Comparison of ENCODE assay signal across 9 mouse cellular contexts in the genomic region with DNA sequence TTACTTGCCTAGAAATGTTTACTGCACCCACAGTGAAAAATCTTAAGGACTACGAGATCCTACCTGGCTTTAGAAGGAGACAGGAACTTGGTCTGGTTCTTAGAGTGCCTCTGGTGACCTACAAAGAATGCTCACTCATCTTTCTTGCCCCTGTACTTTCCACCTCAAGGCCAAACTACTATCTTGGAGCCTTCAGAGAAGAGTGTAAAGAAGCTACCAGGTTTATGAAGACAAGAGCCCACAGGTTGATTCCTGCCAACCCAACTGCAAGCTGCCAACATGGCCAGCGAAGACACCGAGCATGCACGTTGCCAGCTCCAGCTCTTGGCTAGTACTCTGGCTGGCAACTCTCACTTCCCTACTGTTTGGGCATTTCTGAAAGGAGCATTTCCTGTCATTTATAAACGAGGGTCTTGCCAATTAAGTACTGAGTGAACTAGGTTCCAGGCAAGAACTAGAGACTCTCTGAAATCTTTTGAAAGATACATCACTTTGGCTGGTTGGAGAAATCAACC. TPM values are rescaled to one million over a fixed set of nuclear protein-coding genes. Genes with fewer than 3 reads are reported as not detected.
DNase-seq lines count a peak whose midpoint lies in the region; ATAC-seq and TF ChIP-seq lines count a peak whose summit lies in the region.
"Had no signal": no experiment of that assay in that cellular context is flagged by ENCODE, and none has a peak within 500 bp of the region (broad histone marks: within the 10 kb centered on the region; RNA-seq: fewer than 3 reads in every experiment).

No protein-coding gene starts in this region.

- no peaks in the 10 kb centered on the region for H3K79me2 ChIP-seq in liver, adult 2 months (ENCODE audit: control insufficient read depth, insufficient read depth, low read length)

- no peaks in the 10 kb centered on the region for H3K36me3 ChIP-seq in liver, adult 2 months (ENCODE audit: control insufficient read depth, insufficient read depth, low read length)

- TF ChIP-seq CTCF in liver, adult 2 months (IDR thresholded peaks at IDR 0.05; ENCODE audit: low read depth, low read length): no peak

- WGBS in liver, adult 2 months: 16% methylated on average over 5 of the region's 5 CpGs

- no peak overlapping the region for H3K27ac ChIP-seq in liver, adult 2 months (replicated peaks; ENCODE audit: insufficient read depth, low read depth, low read length)
- H3K27ac ChIP-seq: limb, embryonic 12.5 days had no signal

- no peak for TF ChIP-seq POLR2A in liver, adult 2 months (IDR thresholded peaks at IDR 0.05; ENCODE audit: extremely low read depth, insufficient read depth, low read length)

- no peak for ATAC-seq in cerebellum, adult (ENCODE audit: insufficient number of reproducible peaks, low FRiP score, low TSS enrichment)

- DNase-seq in cerebellum, adult 11 months: peak; percentile 28
- DNase-seq in liver, adult 2 months (ENCODE audit: extremely low read depth, low read depth, low spot score): peak; percentile 41
- no peak for DNase-seq in liver
- peak; percentile 5 for DNase-seq in heart, adult 8-10 months (ENCODE audit: low spot score)
- DNase-seq in lung, postnatal 4 days: peak; percentile 13 to 30
- DNase-seq in left cerebral cortex, adult 9 months (ENCODE audit: low spot score in 2 of 2): no peak
- no peak for DNase-seq in frontal cortex, postnatal 14 days (ENCODE audit: low spot score in 2 of 2)

- no peaks in the 10 kb centered on the region for H3K27me3 ChIP-seq in liver, adult 2 months (ENCODE audit: control insufficient read depth, insufficient read depth, low read length)
- H3K27me3 ChIP-seq: limb, embryonic 12.5 days had no signal

- H3K9ac ChIP-seq in liver, adult 2 months (ENCODE audit: low read depth, low read length): no peak overlapping the region
- H3K9ac ChIP-seq: limb, embryonic 12.5 days had no signal

- peaks cover 7% of the 10 kb centered on the region; the same call in 1 of the 2 replicates for H3K4me1 ChIP-seq in liver, adult 2 months (ENCODE audit: control insufficient read depth, insufficient read depth, low read length)

- H3K4me3 ChIP-seq in liver, adult 2 months (ENCODE audit: insufficient read depth, low read depth, low read length): no peak overlapping the region
- H3K4me3 ChIP-seq: limb, embryonic 12.5 days had no signal

RNA-seq across cellular contexts. Expression of gene Malsu1, which starts 24.1 kb away (rescaled TPM):
- 27.9 and 28.5 TPM in 2 replicates for total RNA-seq in liver, adult 2 months (2014; rRNA removed)
- polyA plus RNA-seq in liver, adult 2 months (2012; rRNA removed): 20.5 and 24.0 TPM in 2 replicates
- 10 to 100 TPM; 23.4 to 39.8 (median 36.9) TPM for total RNA-seq in heart, adult 8-10 months (2022)

Comparison
In these comparisons a context has a peak if more than half of its experiments do, and no peak if none do; other contexts are left out.
1. DNase-seq: peak in cerebellum, adult 11 months (single experiment), liver, adult 2 months (single experiment), heart, adult 8-10 months (single experiment) and lung, postnatal 4 days (2 of 2); none in liver (single experiment), left cerebral cortex, adult 9 months (0 of 2) and frontal cortex, postnatal 14 days (0 of 2).